Mouse (Mus musculus) erythroblast, embryonic 14.5 days (primary cell): ENCODE measurements around the gene Psmc6.

Experiments used
- GATA1 ChIP-seq: IDR thresholded peaks from 2 replicates; pipeline ENCODE4 v1.6.1; 2012; ENCODE audit warnings: low read length, inconsistent platforms, mixed read lengths
- TAL1 ChIP-seq: IDR thresholded peaks from 3 replicates; pipeline ENCODE4 v1.6.1; 2012; ENCODE audit warnings: low read length, inconsistent platforms, mixed read lengths

DNA sequence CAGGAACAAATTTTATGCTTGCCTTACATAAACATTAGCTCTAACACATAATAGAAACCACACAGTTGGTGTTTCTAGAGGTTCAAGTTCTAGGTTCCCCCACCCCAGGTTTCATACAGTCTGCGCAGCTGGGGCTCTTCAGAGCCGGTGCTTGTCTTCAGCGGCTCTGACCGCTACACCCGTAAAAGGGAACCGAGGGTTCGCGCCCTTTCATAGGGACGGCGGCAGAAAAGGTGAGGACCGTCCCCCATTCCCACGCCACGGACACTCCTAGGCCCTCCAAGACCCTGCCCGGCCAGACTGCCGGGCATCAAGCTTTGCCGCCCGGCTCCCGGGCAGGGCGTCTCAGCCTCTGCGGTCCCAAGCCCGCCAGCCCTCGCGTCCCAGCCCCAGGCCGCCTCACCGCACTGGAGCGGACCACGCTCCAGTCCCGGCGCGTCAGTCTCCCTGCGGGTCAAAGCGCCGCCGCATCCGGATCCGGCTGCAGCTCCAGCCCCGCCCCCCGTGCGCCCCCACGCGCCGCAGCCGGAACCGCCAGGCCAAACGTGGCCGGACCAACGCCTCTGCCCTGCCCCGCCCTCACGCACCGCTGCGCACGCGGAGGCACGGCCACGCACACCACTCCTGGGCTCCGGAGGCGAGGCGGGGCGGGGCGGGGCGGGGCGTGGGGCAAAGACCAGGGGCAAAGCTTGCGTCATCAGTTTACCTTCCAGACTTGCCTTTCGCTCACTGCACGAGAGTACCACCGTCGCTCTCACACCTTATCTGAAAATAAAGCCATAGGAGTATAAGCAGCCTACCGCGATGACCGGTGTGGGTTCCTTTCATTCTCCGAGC lies 59.0 kb downstream of the Psmc6 start:
- TF ChIP-seq GATA1, result no peak
- TF ChIP-seq TAL1, result no peak
